In the genomic region with DNA sequence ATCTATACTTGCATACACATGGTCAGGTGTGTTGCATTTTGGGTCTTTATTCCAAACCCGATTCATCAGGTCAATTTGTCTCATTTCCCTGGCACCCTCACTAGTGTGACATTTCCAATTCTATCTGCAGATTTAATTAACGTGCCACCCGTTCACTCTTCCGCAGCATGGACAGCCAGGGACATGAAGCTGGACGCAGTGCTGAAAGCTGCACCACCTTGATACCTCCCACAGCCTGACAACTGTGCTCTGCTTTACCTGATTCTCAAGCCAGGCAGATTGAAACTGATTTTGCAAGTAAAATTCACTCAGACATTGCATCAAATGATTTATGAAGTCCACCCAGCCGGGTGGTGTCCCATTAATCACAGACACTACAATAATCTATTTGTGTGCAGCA, we compare ENCODE assay signal across 16 mouse cellular contexts.
"Had no signal": no experiment of that assay in that cellular context is flagged by ENCODE, and none has a peak within 500 bp of the region (broad histone marks: within the 10 kb centered on the region; RNA-seq: fewer than 3 reads in every experiment).

No protein-coding gene starts in this region.

- DNase-seq: kidney, adult 18-20 months; kidney, postnatal 10 days; lung, adult 2 months; lung, postnatal 36 days; right cerebral cortex, postnatal 4 days; spleen, adult 18-20 months; thymus, adult 2 months; thymus, postnatal 25 days had no signal

- H3K4me3 ChIP-seq: intestine, embryonic 15.5 days; limb, embryonic 10.5 days; liver, embryonic 15.5 days; myocyte; stomach, embryonic 15.5 days had no signal

- H3K4me2 ChIP-seq: intestine, embryonic 15.5 days; liver, embryonic 11.5 days; liver, embryonic 15.5 days; midbrain, embryonic 11.5 days; stomach, embryonic 15.5 days had no signal

- H3K9ac ChIP-seq: intestine, embryonic 15.5 days; liver, embryonic 15.5 days; stomach, embryonic 15.5 days had no signal

- H3K27ac ChIP-seq: intestine, embryonic 15.5 days; limb, embryonic 10.5 days; liver, embryonic 15.5 days; stomach, embryonic 15.5 days had no signal

- H3K27me3 ChIP-seq: intestine, embryonic 15.5 days; liver, embryonic 15.5 days; stomach, embryonic 15.5 days had no signal

- H3K9me3 ChIP-seq: intestine, embryonic 15.5 days; limb, embryonic 10.5 days; liver, embryonic 15.5 days; stomach, embryonic 15.5 days had no signal

- H3K4me1 ChIP-seq: intestine, embryonic 15.5 days; limb, embryonic 10.5 days; liver, embryonic 15.5 days; stomach, embryonic 15.5 days had no signal

- H3K36me3 ChIP-seq: intestine, embryonic 15.5 days; limb, embryonic 10.5 days; liver, embryonic 15.5 days; stomach, embryonic 15.5 days had no signal

- ATAC-seq: intestine, embryonic 15.5 days; lung, postnatal 0 days had no signal
